Mouse (Mus musculus): ENCODE results near the gene Il2rg. TPM values are rescaled to one million over a fixed set of nuclear protein-coding genes. Genes with fewer than 3 reads are reported as not detected.

Gene Il2rg
- polyA plus RNA-seq (2012; rRNA removed): 13.0 and 13.3 TPM in 2 replicates

DNA sequence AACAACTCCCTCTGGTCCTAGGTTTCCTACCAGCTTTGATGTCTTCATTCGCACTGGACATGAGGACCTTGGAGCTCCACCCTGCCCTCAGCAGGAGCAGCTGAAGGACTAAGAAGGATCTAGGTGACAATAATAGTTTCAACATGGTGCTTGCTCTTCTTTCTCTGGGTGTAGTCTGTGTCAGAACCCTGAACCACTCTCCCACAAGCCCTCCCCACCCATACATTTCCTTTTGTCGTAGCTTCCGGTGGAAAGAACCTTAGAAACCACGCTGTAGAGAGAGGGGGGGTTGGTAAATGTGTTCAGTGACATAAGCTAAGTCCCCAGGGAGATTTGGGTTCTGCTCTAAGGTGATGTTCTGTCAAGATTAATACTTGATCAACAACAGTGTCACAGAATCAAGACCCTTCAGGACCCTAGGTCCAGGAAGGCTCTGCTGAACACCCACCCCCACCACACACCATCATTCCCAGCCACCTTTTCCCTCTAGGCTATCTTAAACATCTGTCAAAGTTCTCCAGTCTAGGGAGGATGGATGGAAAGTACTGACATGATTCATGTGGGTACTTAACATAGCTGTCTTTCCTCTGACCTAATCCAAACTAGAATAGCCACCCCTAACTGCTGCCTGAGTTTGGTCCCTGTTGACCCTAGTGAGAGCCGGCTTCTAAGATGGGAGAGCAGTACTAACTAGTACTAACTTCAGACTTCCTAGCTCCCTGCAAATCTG is at the start of gene Il2rg:
Il2rg (minus strand) TSS at position 231 of the 730 bp plus-strand sequence.
- DNase-seq (ENCODE audit: low spot score): no peak

DNA sequence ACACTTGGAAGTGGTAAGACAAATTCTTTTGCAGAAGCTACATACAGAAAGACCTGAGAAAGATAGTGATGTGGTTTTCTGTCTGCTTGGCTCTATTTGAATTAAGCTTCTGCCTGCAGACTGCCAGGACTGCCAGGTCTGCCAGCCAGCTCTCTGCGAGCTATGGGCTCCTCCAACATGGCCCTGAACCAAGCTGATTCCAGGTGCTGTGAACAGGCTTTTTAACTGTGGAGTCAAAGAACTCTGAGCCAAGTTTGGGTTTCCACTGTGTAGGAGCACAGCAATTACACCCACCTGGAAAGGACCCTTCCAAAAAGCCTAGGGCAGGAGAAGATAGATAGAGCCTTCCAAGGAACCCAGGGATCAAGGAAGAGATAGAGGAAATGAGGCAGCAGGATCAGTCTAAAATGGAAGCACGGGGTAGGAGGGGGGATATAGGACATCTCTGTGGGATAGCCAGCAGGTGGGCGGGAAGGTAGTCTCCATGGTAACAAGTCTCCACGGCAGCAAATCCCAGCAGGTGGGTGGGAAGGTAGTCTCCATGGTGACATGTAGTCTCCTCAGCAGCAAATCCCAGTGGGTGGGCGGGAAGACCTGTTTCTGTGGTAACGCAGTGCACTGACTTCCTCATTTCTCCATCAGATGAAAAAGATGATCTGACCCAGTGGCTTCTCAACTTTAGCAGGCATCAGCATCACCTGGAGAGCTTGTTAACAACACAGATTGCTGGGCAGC is 45.7 kb upstream of the Il2rg start:
- no peak for DNase-seq (ENCODE audit: low spot score)

DNA sequence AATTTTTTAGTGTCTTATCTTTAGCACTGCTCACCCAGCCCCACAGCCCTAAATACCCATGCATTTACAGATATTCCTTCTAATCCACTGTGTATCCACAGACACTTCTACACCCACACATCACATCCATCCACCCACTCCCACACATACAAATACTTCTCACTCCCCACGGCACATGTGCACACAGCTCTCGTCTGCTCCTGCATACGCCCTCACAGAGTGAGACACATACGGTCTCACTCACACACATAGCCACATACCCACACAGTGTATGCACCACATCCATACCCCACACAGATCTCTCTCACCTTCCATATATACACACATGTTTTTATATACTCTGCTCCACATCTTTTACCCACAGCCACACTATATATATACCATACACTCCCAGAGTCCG is 41.2 kb upstream of the Il2rg start:
- DNase-seq (ENCODE audit: low spot score): no peak

DNA sequence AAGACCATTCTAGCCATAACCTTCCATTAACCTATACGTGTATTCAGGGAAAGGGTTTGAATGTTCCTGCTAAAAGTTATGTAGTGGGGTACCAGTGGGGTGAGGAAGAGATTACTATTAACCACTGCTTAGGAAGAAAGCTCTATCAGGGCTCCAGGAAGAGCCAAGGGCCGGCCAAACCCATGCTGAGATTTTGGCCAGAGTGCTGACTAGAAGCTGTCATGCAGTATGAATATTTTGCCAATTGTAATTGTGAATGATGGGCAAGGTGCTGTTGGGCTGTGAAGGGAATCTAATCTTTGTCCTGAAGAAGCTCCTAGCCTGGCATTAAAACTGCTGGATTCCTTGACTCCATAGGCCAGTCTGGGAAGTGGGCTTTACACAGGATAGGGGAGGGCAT is 36.6 kb upstream of the Il2rg start:
- no peak for DNase-seq (ENCODE audit: low spot score)

DNA sequence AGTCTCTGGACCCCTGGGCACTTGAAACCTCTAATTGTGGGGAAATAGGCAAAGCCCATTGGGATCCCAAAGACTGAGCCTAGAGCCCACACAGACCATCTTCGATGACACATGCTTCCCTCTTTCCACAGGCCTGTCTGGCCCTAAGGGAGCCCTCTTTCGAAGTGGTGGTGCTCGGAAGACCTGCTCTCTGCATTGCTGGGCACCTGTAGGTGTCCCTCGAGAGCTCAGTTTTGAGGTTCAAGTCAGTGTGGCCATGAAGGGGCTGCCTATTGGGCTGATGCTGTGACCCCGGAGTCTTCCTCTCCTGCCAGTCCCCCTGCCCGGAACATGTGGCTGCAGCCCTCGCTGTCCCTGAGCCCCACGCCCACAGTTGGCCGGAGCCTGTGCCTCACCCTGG is 33.6 kb upstream of the Il2rg start:
- no peak for DNase-seq (ENCODE audit: low spot score)

DNA sequence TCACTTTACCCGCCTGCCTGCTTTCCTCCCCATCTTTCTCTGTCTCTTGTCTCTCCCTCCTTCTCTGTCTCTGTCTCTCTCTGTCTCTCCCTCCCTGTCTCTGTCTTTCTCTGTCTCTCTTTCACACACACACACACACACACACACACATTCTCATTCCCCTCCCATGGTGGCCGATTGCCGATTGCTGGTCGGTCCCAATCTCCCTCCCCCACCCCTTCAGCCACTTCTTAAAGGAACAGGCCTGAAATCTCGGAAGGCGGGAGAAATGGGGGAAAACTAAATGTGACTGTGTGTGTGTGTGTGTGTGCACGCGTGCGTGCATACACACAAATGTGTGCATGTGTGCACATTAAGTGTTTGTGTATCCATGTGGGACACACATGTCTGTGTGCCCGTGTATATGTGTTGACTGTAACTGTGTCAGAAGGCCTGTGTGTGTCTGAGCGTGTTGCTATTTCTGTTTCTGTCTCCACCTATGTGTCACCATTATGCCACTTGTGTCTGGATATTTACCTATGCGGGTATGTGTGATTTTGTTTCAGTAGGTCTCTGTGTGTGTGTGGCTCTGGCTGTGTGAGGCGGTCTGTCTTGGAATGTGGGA is 32.5 kb upstream of the Il2rg start:
- DNase-seq (ENCODE audit: low spot score): no peak

DNA sequence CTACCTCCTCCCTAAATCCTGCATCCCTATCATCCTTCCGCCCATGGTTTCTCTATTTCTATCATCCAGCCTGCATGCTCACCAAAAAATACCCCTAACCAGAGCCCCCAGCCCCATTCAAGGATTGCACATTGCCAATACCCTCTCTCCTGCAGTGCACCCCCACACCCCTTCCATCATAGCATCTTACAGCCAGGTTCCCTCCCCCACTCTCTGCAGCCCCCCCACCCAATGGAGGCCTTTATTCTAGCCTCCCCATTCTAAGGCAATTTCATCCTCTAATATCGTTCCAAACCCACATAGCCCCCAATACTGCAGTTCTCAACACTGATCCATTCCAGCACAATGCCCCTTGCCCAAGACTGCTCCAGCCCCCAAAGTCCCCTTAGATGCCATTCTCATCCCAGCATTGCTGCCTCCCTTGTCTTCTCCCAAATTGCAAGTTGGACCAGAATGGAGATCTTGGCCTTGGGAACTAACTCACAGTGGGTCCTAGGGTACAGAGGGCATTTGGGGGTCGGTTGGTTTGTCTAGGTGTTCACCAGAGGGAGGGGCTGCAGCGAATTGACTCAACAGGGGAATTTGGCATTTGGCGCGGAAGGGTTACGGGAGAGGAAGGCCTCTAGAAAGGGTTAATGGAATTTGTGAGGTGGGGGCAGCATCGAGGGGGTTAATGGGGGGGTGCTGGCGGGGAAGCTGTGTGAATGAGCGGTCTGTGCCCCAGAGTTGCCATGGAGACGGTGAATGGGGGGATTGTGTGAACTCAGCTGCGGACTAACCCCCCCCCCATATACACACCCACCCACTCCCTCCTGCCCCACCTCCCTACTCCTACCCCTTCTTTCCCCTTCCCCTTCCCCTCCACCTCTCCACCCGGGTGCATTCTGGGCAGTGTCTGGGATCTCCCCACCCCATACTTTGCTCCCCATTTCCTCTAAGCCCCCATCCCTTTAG is 31.7 kb upstream of the Il2rg start:
- no peak for DNase-seq (ENCODE audit: low spot score)

DNA sequence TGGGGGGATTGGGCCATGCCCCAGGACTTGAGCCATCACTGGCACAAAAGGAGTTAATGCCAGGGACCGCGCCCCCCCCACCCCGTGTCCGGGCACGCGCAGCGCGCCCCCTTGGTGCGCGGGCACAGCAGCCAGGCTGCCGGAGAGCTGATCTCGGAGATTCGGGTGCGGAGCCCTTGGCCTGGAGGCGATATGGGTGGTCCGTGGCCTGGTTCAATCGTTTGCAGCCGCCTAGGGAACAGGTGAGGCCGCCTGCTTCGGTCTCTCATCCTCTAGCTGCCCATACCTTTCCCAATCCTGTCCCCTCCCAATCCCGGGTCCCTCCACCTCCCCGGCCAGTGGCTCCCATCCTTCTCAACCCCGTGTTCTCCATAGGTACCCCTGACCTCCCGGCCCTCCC is 31.0 kb upstream of the Il2rg start, which contains the start of gene Nlgn3:
Nlgn3 (plus strand) TSS at position 114 of the 400 bp plus-strand sequence.
- no peak for DNase-seq (ENCODE audit: low spot score)

DNA sequence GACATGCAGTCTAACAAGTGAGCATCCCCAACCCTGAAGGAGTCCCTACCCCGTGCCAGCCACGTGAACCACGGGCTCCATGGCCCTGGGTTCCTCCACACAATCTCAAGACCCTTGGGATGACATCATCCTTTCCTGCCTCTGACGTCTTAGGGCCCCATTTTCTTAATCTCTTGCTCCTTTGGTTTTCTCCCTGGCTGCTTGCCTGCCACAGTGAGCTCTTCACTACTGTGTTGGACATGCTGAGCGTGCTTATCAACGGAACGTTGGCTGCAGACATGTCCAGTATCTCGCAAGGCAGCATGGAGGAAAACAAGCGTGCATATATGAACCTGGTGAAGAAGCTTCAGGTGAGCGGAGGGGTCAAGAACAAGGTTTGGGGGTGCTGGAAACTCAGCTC is 22.1 kb upstream of the Il2rg start:
- no peak for DNase-seq (ENCODE audit: low spot score)

DNA sequence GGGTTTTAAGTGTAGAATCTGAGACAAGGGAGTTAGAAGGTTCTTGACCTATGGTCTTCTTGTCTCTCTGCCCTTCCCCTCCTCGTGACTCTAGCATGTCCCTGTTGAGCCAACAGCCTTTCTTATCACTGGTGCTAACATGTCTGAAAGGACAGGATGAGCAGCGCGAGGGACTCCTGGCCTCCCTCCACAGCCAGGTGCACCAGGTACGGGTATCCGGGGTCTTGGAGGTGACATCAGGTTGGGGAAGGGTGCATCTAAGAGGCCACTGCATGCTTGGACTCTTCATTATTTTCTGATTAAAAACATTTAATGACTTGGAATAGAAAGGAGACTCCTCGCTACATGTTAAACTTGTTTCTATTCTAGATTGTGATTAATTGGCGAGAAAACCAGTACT is 21.0 kb upstream of the Il2rg start:
- no peak for DNase-seq (ENCODE audit: low spot score)

DNA sequence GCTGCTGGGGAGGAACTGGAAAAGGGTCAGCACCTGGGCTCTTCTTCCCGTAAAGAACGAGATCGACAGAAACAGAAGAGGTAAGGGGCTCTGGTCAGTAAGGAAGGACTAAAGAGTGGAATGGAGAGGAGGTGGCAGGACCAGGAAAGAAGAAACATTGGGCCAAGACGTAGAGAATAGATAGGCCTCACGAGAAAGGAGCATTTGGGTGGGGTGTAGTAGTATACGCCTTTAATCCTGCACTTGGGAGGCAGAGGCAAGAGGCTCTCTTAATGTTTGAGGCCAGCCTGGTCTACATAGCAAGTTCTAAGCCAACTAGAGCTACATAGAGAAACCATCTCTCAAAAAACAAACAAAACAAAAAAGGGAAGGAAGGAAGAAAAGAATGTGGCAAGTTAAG is 20.4 kb upstream of the Il2rg start:
- no peak for DNase-seq (ENCODE audit: low spot score)

DNA sequence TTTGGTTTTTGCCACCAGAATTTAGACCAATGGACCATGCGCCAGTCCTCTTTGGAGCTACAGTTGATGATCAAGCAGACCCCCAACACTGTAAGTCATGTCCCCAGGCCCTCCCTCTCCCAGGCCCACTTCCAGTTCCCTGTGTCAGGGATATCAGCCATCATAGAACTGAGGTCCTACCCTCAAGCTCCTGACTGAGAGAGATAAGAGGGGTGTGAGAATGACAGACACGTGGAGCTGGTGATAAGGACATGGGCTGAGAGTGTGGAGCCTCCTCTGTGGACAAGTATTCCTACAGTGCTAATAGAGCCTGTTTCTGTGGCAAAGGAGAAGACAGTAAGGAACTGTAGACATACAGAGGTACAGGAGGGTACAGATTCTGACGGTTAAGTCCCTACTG is 19.5 kb upstream of the Il2rg start:
- DNase-seq (ENCODE audit: low spot score): no peak

DNA sequence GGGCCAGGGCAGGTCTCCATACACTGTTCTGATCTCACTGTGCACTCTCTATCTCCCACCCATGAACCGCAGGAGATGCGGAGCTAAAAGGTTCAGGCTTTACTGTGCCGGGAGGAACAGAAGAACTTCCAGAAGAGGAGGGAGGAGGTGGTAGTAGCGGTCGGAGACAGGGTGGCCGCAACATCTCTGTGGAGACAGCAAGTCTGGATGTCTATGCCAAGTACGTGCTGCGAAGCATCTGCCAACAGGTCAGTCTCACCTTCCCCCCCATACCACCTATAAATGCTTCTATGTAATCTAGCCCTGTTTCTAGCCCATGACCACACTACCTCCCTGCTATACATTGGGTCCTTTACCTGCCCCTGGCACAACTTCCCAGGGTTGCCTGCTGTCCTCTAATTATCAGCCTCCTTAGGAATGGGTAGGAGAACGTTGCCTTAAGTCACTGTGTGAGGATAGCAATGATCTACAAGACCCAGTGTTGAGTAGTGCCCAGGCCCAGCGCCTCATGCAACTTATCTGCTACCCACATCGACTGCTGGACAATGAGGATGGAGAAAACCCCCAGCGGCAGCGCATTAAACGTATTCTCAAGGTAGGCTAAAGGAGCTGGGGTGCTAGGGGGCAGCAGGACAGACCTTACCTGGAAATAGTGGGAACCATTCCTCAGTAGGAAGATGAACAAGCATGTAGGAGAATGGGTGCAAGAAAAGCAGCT is 18.1 kb upstream of the Il2rg start:
- no peak for DNase-seq (ENCODE audit: low spot score)

DNA sequence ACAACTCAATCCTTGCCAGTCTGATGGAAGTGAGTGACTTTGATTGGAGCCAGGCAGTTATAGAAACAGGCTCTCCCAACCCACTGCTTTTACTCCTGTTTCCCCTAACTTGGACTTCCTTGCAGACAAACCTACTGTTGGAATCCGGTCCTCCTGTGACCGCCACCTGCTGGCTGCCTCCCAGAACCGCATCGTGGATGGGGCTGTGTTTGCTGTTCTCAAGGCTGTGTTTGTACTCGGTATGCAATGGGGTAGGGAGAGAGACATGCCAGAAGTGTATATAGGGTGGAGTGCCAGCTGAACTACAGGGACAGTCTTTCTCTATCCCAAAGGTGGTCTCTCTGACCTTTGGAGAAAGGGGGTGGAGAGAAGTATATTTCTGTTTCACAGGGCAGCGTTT is 17.5 kb upstream of the Il2rg start:
- no peak for DNase-seq (ENCODE audit: low spot score)

DNA sequence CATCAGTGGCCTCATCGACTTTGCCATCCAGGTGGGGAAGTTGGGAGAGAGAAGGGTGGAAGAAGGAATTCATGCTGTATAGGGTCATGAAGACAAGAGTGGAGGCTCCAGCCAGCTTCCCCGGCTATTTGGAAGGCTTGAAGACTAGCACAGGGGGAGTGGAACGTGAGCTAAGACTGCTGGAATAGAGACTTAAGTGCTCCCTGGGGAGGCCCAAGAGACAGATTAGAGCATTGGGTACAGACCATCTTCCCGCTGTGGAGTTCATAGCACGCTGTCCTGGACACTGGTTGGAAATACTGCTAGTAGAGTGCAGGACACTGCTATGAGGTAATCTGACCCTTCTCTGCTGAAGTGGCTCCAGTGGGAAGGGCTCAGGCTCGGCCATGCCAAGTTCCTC is 14.8 kb upstream of the Il2rg start:
- DNase-seq (ENCODE audit: low spot score): no peak

DNA sequence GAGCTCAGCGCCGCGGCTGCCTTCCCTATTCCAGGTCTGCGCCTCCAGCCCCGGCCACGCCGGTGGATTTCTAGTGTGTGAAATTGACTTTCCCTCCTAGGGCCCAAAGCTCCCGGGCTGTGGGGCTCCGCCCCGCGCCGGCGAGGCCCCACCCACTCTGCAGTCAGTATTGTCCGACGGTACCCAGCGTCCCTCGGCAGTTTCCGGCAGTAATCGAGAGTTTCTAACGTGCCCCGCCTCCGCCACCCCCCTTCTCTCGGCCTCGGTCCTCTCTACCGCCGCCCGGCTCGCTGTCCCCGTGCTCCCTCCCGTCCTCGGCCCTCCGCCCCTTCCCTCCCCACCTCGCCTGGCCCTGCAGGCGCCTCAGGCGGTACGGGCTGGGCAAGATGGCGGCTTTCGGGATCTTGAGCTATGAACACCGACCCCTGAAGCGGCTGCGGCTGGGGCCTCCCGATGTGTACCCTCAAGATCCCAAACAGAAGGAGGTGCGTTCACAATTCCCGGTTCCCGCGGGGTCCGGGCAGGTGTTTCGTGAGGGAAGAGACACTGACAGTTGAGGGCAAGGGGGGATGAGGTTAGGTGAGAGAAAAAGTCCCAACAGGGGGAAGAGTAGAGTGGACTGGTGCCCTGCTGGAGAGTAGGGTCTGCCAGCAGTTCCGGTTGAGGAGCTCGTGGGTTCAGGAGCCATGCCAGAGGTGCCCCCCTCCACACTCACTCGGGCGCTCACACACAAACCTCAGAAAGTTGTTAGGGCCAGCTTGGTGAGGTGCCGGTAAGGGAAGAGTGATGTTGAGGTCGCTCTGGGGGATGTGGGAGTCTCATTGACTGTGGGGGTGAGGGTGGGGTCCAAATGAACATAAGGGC is 6.1 kb upstream of the Il2rg start, which contains the start of gene Med12:
Med12 (plus strand) TSS at position 156 of the 864 bp plus-strand sequence.
- peak; percentile 63 for DNase-seq (ENCODE audit: low spot score)

DNA sequence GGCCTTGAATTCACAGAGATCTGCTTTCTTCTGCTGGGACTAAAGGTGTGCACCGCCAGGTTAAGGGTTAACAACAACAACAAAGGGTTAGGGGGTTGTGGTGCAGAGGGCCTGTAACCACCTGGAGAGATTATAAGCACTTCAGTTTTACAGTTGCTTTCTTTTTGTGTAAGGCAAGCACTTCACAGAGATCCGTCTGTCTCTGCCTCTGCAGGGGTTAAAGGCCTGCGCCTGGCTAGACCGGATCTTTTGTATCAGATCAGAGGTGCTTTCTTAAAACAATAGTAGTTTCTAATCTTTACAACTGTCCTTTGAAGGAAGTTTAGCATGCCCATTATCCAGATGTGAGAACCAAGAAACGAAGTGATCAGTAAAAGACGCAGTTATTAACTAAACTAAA is 5.4 kb upstream of the Il2rg start:
- no peak for DNase-seq (ENCODE audit: low spot score)

DNA sequence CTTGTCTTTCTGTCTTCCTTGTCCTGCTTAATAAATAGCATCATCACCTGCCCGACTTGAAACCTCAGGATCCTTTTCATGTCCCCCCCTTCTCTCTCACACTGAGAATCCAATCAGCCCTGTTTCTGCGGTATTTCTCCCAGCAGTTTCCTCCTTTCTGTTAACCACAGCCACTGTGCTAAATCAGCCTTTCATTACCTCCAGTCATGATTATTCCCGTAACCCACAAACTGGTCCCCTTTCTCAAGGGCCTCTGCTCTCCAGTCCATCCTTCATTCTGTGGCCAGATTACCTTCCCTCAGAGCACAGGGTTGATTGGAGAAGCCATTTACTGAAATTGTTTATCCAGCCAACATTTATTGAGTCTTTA is 685 bp upstream of the Il2rg start, which contains the start of gene Gm20489:
Gm20489 (minus strand) TSS at position 269 of the 370 bp plus-strand sequence.
- DNase-seq (ENCODE audit: low spot score): no peak

DNA sequence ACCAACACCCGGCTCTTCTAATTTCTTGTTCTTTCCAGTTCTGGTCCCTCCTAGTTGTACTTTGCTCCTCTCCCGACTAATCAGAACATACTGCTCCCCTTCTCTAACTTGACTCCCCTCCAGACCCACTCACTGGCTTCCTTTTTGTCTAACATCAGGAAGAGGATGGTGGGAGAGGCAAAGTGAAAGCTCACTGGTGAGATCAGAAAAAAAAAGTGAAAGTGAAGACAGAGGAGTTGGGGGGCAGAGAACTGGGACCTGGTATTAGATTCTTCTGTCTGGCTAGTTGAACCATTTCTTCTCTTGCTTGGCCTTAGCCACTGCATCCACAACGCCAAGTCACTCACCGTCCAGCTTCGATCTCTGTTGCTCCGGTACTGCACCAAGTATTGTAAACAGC is 1.4 kb downstream of the Il2rg start:
- DNase-seq (ENCODE audit: low spot score): no peak

DNA sequence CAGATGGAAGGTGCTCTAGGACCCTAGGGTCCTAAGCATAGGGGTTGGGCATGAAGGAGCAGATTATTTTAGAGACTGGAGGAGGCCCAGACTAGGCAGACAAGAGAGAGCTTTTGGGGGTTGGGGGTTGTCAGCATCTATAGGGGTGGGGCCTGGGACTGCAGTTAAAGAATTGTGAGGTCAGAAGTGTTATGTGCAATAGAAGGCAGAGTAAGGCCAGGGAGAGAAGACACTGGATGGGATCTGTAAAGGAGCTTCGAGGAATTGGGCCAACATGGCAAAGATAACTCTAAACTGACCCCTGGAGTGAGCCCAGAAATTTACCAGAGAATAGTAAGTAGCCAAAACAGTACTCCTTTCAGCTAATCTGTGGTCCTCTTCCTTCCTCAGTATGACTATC is 4.2 kb downstream of the Il2rg start, which contains the start of gene Gm614:
Gm614 (minus strand) TSS at position 101 of the 400 bp plus-strand sequence.
- DNase-seq (ENCODE audit: low spot score): no peak

Measured in urinary bladder, adult 2 months (tissue).